ENCODE assay signal across 8 mouse cellular contexts in the genomic region with DNA sequence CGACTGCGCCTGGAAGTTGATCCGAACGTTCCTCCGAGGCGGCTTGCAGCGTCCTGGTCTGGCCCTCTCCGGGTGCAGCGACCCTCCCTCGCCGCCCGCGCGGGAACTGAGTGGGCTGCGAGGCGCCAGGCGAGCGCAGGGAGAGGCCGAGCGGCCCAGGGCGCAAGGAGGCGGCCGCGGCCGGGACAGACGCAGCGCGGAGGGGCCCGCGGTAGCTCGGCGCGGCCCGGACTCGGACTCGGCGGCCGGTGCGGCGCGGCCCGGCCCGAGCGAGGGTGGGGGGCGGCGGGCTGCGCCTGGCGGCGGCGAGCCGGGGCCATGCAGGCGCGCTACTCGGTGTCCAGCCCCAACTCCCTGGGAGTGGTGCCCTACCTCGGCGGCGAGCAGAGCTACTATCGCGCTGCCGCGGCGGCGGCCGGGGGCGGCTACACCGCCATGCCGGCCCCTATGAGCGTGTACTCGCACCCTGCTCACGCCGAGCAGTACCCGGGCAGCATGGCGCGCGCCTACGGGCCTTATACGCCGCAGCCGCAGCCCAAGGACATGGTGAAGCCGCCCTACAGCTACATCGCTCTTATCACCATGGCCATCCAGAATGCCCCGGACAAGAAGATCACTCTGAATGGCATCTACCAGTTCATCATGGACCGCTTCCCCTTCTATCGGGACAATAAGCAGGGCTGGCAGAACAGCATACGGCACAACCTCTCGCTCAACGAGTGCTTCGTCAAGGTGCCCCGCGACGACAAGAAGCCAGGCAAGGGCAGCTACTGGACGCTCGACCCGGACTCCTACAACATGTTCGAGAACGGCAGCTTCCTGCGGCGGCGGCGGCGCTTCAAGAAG. TPM values are rescaled to one million over a fixed set of nuclear protein-coding genes. Genes with fewer than 3 reads are reported as not detected.
A peak's percentile ranks its signal among the peaks of the same experiment; 100 is the strongest.
DNase-seq lines count a peak whose midpoint lies in the region; ATAC-seq and TF ChIP-seq lines count a peak whose summit lies in the region.

No protein-coding gene starts in this region.

- no peaks in the 10 kb centered on the region for H3K9me3 ChIP-seq in forebrain, embryonic 16.5 days (ENCODE audit: control insufficient read depth, low read length)
- H3K9me3 ChIP-seq in intestine, embryonic 16.5 days (ENCODE audit: control insufficient read depth, low read length), result no peaks in the 10 kb centered on the region
- H3K9me3 ChIP-seq in midbrain, embryonic 12.5 days, result no peaks in the 10 kb centered on the region

- DNase-seq in left cerebral cortex, adult 2 months (ENCODE audit: extremely low spot score in 1 of 2, low spot score in 2 of 2), result no peak
- DNase-seq in left cerebral cortex, postnatal 14 days (ENCODE audit: low spot score in 2 of 2), result no peak
- peak; percentile 59 for DNase-seq in adipocyte (ENCODE audit: low spot score)
- DNase-seq in frontal cortex, postnatal 25 days (ENCODE audit: low spot score in 2 of 2), result no peak

- H3K27ac ChIP-seq in left cerebral cortex, adult 2 months, result peak overlapping the region; percentile 36
- H3K27ac ChIP-seq in forebrain, embryonic 16.5 days (ENCODE audit: low read length), result peak overlapping the region; percentile 28; the same call in 1 of the 2 replicates
- no peak overlapping the region for H3K27ac ChIP-seq in intestine, embryonic 16.5 days (ENCODE audit: low read length)
- H3K27ac ChIP-seq in midbrain, embryonic 12.5 days (replicated peaks), result peak overlapping the region; percentile 71

- WGBS in forebrain, embryonic 16.5 days, result under 1% methylated on average over 101 of the region's 101 CpGs
- WGBS in intestine, embryonic 16.5 days, result under 1% methylated on average over 99 of the region's 101 CpGs
- WGBS in midbrain, embryonic 12.5 days, result under 1% methylated on average over 72 of the region's 101 CpGs

- peak overlapping the region; percentile 75 for H3K4me2 ChIP-seq in forebrain, embryonic 16.5 days (ENCODE audit: low read length)
- H3K4me2 ChIP-seq in intestine, embryonic 16.5 days (ENCODE audit: low read depth, low read length), result peak overlapping the region; percentile 99
- H3K4me2 ChIP-seq in midbrain, embryonic 12.5 days (replicated peaks), result peak overlapping the region; percentile 88

- H3K36me3 ChIP-seq in forebrain, embryonic 16.5 days (ENCODE audit: control insufficient read depth, insufficient read depth), result no peaks in the 10 kb centered on the region
- H3K36me3 ChIP-seq in intestine, embryonic 16.5 days (ENCODE audit: control insufficient read depth, insufficient read depth, low read length), result no peaks in the 10 kb centered on the region
- H3K36me3 ChIP-seq in midbrain, embryonic 12.5 days, result no peaks in the 10 kb centered on the region

- ATAC-seq in forebrain, embryonic 16.5 days, result peak; percentile 39
- peak; percentile 39 for ATAC-seq in intestine, embryonic 16.5 days
- ATAC-seq in midbrain, embryonic 12.5 days (ENCODE audit: low FRiP score, low read depth), result peak; percentile 48
- no peak for ATAC-seq in megakaryocyte progenitor cell, adult 5-6 weeks (replicated peaks; ENCODE audit: poor library complexity)

- peak overlapping the region; percentile 44 for H3K4me3 ChIP-seq in left cerebral cortex, adult 2 months
- H3K4me3 ChIP-seq in forebrain, embryonic 16.5 days (replicated peaks; ENCODE audit: low read length), result peak overlapping the region; percentile 46
- peak overlapping the region; percentile 61 for H3K4me3 ChIP-seq in intestine, embryonic 16.5 days (ENCODE audit: low read length)
- H3K4me3 ChIP-seq in midbrain, embryonic 12.5 days, result peak overlapping the region; percentile 51

- intact Hi-C loops in left cerebral cortex, adult 2 months (cut with DNase I), result no loop called here
- intact Hi-C loops in left cerebral cortex, postnatal 14 days (cut with DNase I), result loop anchor here (5.0 kb wide), 1 partner anchor 180 kb away; a partner anchor contains a TSS

- peak overlapping the region; percentile 44 for H3K9ac ChIP-seq in forebrain, embryonic 16.5 days (replicated peaks; ENCODE audit: low read depth, low read length)
- H3K9ac ChIP-seq in intestine, embryonic 16.5 days (ENCODE audit: low read depth, low read length), result peak overlapping the region; percentile 65
- H3K9ac ChIP-seq in midbrain, embryonic 12.5 days (replicated peaks), result peak overlapping the region; percentile 53

- peaks cover 33% of the 10 kb centered on the region for H3K4me1 ChIP-seq in forebrain, embryonic 16.5 days (replicated peaks; ENCODE audit: control insufficient read depth, insufficient read depth, low read length)
- H3K4me1 ChIP-seq in intestine, embryonic 16.5 days (ENCODE audit: control insufficient read depth, insufficient read depth, low read length), result peaks cover 35% of the 10 kb centered on the region
- peaks cover 41% of the 10 kb centered on the region for H3K4me1 ChIP-seq in midbrain, embryonic 12.5 days

- TF ChIP-seq CTCF in left cerebral cortex, adult 2 months (IDR thresholded peaks at IDR 0.05), result no peak

- peaks cover 43% of the 10 kb centered on the region for H3K27me3 ChIP-seq in forebrain, embryonic 16.5 days (replicated peaks; ENCODE audit: control insufficient read depth, insufficient read depth, low read length)
- H3K27me3 ChIP-seq in intestine, embryonic 16.5 days (replicated peaks; ENCODE audit: control insufficient read depth, insufficient read depth, low read length), result peaks cover 77% of the 10 kb centered on the region
- peaks cover 85% of the 10 kb centered on the region for H3K27me3 ChIP-seq in midbrain, embryonic 12.5 days

RNA-seq across cellular contexts. Expression of a gene that starts 0.7 kb away (rescaled TPM):
- total RNA-seq in left cerebral cortex, adult 2 months (2021), result 1 to 10 TPM; 4.8 to 6.1 TPM
- 1 to 10 TPM; 6.1 to 6.9 TPM for total RNA-seq in left cerebral cortex, postnatal 14 days (2021)
- polyA plus RNA-seq in forebrain, embryonic 16.5 days (2015; fragmentation: Nextera tagmentation; extraction: Ambion mirVana), result 0.57 and 1.1 TPM in 2 replicates
- 0.06 and 0.07 TPM in 2 replicates for polyA plus RNA-seq in intestine, embryonic 16.5 days (2015; fragmentation: Nextera tagmentation; extraction: Ambion mirVana)
- 5.9 and 7.6 TPM in 2 replicates for polyA plus RNA-seq in midbrain, embryonic 12.5 days (2016; fragmentation: Nextera tagmentation; extraction: Ambion mirVana)
- total RNA-seq in megakaryocyte progenitor cell, adult 5-6 weeks (2015), result 0.02 TPM in 1 of 2 replicates, not detected in the other
- not detected in 2 replicates for total RNA-seq in megakaryocyte progenitor cell, adult 5-6 weeks (2017)

Comparison
In these comparisons a context has a peak if more than half of its experiments do, and no peak if none do; other contexts are left out.
1. RNA of a gene that starts 0.7 kb away (total RNA-seq): 6.1 to 6.9 TPM in left cerebral cortex, postnatal 14 days and 4.8 to 6.1 TPM in left cerebral cortex, adult 2 months; 0.02 TPM in megakaryocyte progenitor cell, adult 5-6 weeks; every median in the first group is over 4 times any median in the second.
2. Peak in every context shown above with its lines, with median percentiles within 50 percentile points of each other: H3K4me3 ChIP-seq, H3K4me2 ChIP-seq and H3K9ac ChIP-seq.